Mouse (Mus musculus) megakaryocyte, embryonic 14.5 days (primary cell): ENCODE measurements around the gene Pld4.
"Not testable (repeated sequence)": the region's sequence is repeated elsewhere in the genome, so short reads cannot be mapped to it uniquely, and the experiment has no call there.

Experiments
- FLI1 ChIP-seq: IDR thresholded peaks from 2 replicates; pipeline ENCODE4 v1.6.1; 2012; ENCODE audit warnings: low read length, inconsistent platforms, mixed read lengths
- GATA1 ChIP-seq: IDR thresholded peaks from 3 replicates; pipeline ENCODE4 v1.6.1; 2012; ENCODE audit warnings: mixed read lengths, low read length, inconsistent platforms, borderline replicate concordance

GRCm38 (mm10) chr12:112816866-112817265, 56.4 kb downstream of the Pld4 start:
- TF ChIP-seq GATA1, FLI1: not testable (repeated sequence)
